Mouse (Mus musculus) urinary bladder, postnatal 36 days (tissue): Measurements from ENCODE around the gene Slf2.

Experiments
- DNase-seq, 2 experiments: peaks; one replicate each; pipeline ENCODE4 v3.0.0; 2022; ENCODE audit warnings: low spot score in 2 of 2, mixed read lengths in 1 of 2

The Slf2 gene

DNA sequence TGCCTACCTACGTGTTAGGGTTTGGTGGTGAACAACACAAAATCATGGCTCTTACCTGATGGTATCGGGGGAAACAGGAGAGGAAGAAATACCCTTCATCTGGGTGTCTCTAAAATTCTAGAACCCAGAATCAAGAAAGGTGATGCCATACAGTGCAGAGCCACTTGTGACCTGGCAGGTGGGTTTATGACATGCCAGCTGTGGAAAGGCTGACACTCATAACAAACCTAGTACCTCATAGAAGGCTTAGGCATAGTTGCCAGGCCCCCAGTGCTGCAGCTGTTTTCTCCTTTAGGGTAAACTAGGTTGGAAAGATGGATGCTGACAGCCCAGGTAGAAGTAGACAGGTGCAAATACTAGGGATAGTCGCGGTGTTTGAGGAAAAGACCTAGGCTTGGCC, 53.5 kb downstream of the Slf2 start:
- no peak for DNase-seq

DNA sequence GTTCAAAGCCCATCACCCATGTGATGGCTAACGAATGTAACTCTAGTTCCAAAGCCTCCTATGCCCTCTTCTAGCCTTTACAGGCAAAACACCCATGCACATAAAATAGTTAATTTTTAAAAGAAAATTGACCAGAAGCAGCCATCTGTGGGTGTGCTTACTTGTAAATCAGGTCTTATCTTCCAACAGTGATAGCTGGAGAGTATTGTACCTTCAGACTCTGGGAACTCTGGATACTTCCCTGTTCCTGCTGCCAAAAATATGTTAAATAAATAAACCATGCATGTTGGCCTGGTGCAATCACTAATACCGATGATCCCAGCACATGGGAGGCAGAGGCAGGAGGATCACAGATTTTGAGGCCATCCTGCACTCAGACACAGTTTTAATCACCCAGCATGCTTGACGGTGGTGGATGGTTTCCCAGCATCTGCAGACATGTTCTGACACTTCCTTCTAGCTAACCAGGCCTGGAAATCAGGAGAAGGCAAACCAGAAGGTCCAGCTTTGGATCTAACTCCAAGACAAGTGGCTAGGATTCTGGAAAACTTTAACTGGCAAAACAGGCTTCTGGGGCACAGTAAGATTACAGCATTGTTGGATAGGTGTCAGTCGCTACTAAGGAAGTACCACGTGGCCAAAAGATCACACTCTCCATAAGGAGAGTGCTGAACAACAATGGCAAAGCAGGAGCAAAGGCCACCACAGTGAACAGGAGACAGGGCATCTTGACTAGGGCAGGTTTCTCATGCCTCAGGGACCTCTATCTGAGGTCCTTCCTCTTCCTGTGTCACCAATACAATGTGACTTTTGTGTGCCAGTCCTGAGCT, 54.4 kb downstream of the Slf2 start:
- no peak for DNase-seq

DNA sequence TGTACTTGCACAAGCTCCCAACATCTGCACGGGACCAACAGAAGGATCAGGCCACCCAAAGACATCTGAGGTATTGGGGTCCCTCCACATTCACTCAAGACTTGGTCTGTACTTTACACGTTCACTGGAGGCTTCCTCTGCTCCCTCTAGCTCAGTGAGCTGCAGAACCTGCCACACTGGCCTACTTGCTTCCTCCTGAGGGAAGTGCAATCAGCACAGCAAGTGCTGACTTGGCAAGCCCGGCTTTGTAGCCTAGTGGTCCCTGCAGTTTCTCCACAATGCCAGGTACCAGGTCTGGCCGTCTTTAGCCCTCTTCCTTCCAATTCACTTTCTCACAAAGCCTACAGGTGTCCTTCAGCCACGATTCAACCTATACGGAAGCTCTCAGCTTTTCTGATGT, 56.1 kb downstream of the Slf2 start:
- DNase-seq: peak in 1 of 2 experiments; percentile 53

DNA sequence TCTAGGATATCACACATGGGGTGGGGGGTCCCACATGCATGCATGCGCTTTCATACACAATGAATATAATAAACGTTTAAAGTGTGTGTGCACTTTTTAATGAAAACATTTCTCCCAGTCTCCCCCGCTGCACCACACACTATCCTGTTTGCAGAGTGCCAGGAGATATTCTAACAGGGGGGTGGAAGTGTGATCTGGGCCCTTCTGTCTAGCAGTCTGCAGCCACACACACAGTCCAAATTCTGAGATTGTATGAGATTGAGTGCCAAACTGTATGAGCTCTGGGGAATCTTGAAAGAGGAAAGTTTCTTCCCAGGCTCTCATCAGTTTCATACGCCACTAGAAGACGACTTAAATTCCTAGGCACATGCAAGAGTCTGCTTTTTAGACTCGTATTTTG, 56.9 kb downstream of the Slf2 start:
- DNase-seq: no peak

DNA sequence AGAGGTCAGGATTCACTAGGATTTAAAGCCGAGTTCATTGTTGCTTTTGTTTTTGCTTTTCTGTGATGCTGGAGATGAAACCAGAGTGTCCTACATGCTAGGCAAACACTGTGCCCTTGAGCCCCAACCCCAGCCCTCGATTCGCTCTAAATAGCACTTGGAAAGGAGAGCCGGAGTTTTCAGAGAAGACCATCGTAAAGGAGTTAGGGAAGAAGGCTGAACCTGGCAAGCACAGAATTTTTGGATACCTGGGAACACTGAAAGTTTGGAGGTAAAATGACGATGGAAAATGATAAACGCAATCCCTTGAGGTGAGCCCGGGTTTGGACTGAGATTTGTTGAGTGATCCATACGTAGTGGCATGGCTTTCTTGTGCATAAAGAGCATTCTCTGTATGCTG, 57.4 kb downstream of the Slf2 start:
- no peak for DNase-seq

DNA sequence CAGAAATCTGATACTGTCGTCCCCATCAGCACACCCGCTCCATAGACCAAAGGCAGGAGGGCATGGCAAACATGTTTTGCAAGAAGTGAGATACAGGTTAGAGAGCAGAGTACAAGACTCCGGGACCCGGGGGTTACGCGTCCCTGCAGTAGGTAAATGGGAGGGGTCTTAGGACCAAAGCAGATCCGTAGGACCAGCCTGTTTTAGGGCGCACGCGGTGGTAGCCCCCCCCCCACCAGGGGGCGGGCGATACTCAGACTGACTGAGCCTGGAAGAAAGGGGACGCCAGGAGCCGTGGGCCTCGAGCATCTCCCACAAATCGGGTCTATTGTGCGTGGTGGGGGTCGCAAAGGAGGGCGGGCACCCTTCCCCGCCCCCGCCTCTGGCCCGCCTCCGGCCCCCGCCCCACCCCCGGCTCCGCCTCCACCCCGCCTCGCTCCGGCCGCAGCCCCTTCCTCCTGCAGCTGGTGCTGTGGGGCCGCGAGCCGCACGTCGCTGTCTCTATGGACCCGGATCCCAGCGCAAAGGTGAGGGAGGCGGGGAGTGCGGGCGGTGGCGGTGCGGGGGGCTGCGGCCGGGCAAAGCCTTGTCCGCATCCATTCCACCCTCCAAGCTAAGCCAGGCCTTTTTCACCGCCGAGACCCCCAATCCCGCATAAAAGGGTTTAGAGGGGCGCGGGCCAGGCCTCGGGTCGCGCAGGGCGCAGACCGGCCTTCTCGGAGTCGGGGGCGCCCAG, 58.0 kb downstream of the Slf2 start, which contains the start of gene Sema4g:
Gene Sema4g, plus strand, starts transcription at position 271 of the 736 bp plus-strand sequence.
- DNase-seq: no peak

DNA sequence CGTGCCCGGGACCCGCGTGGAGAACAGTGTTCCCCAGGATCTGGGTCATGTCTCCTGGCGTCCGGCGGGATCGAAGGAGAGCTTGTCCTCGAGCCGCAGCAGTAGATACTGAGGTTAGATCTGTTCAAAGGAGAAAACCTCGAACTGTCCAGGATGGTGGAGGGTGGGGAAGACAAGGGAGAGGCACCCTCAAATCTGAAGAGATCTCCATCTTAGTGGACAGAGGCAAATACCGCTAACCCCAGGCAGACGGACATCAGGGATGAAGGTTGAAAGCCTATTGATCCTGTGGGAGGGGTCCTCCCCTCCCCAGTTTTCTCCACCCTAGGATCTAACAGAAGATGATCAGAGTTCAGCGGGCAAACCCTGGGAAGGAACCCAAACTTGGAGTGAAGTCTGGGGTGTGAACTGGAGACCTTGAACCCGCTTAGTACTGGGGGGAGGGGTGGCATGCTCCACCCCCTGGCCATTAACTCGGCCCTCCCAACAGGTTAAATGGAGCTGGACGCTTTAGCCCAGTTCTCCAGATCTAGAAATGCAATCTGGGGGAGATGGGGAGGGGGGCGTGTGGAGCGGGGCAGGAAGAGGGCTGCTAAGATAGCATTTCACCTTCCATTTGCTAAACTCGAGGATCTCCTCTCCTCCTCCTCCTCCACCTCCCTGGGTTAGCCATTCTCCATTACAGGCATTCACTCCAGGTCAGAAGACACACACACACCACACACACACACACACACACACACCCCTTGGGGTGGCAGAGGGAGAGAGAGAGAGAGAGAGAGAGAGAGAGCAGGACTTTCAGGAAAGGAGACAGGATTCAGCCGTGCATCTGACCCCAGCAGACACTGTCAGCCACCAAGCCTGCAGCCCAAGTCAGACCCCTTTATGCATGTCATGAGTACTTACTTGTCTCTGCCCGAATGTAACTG, 58.9 kb downstream of the Slf2 start:
- DNase-seq: no peak

DNA sequence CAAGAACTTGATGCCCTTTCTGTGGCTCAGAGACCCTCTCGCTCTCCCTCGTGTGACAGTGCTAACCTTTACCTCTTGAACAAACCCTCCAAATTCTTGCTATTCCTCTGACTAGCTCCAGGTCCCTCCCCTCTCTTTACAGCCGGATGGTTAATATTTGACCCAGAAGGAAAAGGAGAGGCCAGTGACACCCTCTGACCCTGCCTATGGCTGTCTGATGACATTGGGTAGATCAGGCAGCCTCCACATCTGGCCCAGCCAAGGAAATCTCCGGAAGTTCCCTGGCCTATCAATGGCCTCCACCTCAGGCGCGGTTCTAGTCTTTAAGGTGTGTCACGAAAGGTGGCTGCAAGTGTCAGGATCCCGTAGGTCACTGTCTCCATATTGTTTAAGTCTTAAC, 60.1 kb downstream of the Slf2 start:
- DNase-seq: no peak

DNA sequence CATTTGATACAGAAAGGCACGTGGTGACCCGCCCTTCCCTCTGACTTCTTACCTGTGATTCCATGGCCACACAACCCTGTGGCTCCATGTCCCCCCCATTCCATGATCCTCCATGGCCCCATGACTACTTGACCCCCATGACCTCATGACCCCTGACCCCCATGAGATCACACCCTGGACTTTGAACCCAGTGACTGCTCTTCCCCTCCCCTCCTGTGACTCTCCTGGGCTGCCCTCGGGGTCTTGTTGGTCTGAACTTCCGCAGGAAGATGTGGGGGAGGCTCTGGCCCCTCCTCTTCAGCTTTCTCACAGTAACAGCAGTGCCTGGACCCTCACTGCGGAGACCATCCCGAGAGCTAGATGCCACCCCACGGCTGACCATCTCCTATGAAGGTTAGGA, 61.3 kb downstream of the Slf2 start:
- no peak for DNase-seq

DNA sequence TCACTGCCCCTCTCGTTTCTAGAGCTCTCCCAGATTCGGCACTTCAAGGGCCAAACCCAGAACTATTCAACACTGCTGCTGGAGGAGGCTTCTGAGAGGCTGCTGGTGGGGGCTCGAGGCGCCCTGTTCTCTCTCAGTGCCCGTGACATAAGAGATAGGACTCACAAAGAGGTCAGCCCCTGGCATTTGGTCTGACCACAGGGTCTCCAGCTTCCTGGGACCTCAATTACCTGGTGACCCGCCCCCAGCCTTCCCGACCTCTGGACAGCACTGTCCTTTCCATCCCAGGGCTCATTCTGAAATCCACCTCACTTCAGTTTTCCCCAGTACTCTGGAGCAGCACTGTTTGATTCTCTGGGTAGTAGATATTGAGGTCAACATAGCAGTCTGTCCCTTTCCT, 61.8 kb downstream of the Slf2 start:
- no peak for DNase-seq

DNA sequence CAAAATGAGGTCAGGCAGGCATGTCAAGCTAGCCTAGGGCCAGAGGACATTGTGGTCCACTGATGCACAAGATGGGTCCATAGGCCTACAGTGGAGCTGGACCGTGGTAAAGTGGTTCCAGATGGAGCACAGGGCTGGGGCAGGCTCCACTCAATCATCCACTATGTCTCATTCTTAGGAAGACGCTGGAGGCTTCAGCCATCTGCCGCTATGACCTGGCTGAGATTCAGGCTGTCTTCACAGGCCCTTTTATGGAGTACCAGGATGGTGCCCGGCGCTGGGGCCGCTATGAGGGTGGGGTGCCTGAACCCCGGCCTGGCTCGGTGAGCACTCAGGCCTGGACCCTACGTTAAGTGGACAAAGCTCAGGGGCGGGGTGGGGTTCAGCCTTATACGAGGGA, 66.8 kb downstream of the Slf2 start:
- no peak for DNase-seq

DNA sequence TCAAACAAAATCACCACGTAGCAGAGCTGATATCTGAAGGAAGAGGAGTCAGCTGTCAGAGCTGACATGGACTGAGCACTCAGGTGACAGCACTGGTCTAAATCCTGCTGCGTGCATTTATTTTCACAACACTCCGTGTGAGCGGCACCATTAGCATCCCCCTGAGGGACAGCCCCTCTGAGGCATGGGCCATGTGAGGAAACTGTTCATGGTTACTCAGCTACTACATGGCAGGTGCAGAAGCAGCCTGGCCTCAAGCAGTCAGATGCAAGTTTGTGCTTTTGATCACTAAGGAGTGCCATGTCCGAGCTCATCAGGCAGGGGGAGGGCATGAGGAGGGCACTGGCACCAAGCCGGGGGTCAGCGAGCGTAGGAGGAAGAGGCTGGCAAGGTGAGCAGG, 68.7 kb downstream of the Slf2 start:
- DNase-seq: no peak

DNA sequence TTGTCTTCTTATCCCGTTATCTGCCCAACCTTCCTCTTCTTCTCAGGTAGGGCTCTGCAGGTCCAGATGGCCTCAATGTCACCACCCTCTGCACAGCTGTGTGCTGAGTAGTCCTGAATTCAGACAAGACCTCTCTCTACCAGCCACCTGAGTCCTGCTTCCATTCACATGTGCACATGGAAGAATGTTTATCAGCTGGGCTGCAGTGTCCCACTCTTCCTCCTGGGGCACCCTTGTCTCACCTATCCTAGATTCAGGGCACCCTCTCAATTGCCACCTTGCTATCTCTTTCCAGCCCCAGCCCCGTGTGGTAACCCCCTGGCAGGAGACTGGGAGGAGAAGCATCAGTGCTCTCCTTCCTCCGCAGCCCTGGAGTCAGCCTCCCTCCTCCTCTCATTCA, 71.3 kb downstream of the Slf2 start:
- DNase-seq: no peak

DNA sequence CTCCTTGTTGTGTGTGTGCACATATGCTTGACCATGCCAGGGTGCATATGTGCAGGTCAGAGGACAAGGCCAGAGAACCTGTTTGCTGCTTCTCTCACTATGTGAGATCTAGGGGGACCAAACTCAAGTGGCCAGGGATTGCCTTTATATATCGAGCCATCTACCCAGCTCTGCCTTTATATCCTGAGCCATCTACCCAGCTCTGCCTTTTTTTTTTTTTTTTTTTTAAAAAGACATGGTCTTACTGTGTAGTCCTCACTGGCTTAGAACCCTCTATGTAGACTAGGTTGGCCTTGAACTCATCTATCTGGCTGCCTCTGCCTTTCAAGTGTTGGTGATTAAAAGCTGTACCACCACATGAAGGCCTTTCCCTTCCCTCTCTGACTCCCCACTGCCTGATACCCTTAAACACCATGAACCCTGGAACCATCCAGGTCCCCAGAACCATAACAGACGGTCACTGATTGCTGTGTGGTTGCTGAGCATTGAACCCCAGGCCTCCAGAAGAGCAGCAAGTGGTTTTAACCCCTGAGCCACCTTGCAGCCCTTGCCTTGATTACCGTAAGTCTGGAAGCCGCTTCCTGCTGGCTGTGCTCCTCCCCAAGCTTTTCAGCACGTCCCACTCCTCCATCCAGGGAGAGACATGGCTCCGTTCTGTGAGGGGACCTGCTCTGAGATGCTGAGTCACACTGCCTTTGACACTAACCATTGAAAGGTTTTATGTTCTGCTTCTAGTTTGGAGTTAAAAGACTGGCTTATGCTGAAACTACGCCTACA, 73.0 kb downstream of the Slf2 start:
- DNase-seq: no peak

DNA sequence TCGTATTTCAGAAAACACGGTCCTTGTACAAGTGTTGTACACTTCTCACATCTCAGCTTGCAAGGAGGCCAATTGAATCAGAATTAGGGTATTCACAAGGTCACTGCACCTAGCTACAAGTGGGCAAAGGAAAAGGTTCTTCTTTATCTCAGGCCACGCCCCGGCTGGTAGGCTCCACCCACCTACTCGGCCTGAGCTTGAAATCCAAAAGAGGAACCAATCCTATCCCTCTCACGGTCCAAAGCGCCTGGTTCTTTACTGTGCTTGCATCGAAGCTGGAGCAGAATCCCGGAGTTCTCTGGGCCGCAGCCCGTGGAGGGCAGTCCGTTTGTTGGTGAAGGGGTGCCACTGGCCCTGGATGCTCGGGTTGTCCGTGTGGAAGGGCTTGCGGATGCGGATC, 74.5 kb downstream of the Slf2 start, which contains the start of gene Twnk:
Gene Twnk, plus strand, starts transcription at position 220 of the 400 bp plus-strand sequence.
- peak; percentile 50 to 63 for DNase-seq

DNA sequence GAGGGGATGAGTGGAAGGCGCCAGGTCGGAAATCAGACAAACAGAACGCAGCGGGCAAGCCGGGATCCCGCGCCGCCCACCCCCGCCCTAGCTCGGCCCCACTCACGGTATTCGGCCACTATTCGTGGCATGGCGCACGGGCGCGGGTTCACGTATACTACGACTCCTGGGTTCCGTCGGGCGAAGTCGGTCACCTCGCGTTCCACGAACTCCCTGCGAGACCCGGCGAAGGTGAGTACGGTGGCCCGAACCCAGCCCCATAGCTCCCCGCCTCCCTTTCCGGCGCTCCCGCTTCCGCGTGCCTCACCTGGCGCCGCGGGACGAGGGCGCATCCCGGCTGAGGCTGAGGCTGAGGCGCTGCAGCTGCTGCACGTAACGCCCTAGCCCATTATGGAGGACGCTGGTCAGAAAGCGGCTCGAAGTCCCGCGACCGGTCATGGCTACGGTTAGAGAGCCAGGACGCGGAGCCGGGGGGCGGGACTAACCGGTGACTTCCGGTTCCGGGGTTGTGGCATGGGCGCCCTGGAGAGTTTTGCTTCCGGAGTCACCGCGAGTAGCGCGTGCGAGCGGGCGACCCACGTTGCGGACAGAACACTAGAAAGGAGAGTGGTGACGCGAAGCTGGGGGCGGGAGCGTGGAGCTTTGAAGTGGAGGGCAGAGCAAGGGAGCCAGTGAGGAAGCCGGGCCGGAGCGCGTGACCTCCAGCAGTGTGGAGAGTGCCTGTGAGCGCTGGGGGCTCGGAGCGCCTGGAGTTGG, 75.2 kb downstream of the Slf2 start, which contains the start of gene Mrpl43:
Gene Mrpl43, minus strand, starts transcription at position 486 of the 756 bp plus-strand sequence.
- DNase-seq: peak; percentile 95 to 97

DNA sequence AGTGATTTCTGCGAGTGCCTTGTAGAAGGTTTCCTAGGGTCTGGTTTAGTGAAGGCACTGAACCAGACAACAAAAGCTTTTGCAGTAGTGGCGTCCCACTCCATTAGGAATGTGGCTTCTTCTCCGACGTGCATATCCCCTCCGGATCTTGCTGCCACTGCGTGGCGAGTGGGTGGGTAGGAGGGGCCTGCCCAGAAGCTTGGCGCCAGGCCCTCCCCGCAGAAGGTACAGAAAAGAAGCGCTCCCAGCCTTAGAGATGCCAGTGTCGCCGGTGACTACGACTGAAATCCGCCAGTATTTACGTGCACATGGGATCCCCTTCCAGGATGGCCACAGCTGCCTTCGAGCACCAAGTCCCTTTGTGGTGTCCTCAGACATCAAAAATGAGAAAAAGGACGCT, 76.1 kb downstream of the Slf2 start:
- DNase-seq: no peak

DNA sequence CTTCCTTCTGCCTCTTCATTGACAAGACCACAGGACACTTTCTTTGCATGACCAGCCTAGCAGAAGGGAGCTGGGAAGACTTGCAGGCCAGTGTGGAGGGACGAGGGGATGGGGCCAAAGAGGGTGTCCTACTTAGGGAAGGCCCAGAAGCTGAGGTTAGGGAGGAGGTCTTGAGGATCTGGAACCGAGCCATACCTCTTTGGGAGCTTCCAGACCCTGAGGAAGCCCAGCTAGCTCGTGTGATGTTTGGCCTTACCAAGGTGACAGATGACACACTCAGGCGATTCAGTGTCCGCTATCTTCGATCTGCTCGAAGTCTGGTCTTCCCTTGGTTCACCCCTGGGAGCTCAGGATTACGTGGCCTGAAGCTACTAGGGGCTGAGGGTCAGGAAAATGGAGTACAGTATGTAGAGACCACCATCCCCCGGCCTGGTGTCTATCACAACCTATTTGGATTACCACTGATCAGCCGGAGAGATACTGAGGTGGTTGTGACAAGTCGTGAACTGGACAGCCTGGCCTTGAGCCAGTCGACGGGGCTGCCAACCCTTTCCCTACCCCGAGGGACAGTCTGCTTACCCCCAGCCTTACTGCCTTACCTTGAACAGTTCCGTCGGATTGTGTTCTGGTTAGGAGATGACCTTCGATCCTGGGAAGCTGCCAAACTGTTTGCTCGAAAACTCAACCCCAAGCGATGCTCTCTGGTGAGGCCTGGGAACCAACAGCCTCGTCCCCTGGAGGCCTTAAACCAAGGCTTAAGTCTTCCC, 76.7 kb downstream of the Slf2 start:
- no peak for DNase-seq

DNA sequence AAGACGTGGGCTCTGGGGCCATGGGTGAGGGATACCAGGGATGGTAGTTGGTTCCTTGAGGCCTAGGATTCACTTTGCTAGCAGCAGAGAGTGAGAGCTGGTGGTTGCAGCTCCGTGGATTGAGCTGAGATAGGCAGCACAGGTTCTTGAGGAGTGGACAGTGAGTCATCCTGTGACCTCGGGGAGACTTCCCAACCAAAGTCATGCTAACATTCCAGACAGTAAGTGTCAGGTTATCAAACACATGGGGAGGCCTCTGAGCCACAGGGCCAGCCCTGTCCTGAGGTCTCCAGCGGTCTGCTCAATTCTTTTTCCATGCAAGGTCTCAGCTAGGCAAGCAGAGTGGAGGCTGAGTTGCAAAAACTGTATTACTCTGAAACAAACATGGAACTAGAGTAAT, 79.7 kb downstream of the Slf2 start:
- DNase-seq: no peak

DNA sequence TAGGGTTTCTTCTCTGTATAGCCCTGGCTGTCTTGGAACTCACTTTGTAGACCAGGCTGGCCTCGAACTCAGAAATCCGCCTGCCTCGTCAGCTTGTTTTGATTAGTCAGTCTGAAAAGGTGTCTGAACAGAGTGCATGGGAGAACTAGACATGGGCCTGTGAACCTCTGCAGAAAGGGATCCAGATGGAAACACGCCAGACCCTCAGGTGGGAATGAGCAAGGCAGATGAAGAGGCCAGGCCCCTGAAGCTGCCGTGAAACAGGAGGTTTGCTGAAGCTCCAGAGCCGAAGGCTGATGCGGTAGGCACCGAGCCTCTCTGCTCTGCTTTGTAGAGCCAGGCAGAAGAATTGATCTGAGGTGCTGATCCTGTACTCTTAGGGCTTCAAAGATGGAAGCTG, 81.3 kb downstream of the Slf2 start:
- DNase-seq: no peak
